Mouse (Mus musculus) E14TG2a.4 (cell line): ENCODE data around the gene Acad12.

Source experiments
- H3K27me3 ChIP-seq: 2 replicates; pipeline ENCODE4 v1.6.1; 2014; ENCODE audit warnings: low read length, control low read depth; ENCODE audit not compliant: insufficient read depth
- H3K36me3 ChIP-seq: 2 replicates; pipeline ENCODE4 v1.6.1; 2014; ENCODE audit warnings: low read length, control low read depth; ENCODE audit not compliant: insufficient read depth
- H3K4me1 ChIP-seq: replicated peaks from 2 replicates; pipeline ENCODE4 v1.6.1; 2014; ENCODE audit warnings: low read depth, low read length, control low read depth
- H3K4me3 ChIP-seq: replicated peaks from 2 replicates; pipeline ENCODE4 v1.5.1; 2014; ENCODE audit warnings: mild to moderate bottlenecking, low read length
- H3K9me3 ChIP-seq: 2 replicates; pipeline ENCODE4 v1.6.1; 2014; ENCODE audit warnings: low read length, control low read depth
- CTCF ChIP-seq: conservative IDR thresholded peaks from 2 replicates; pipeline ENCODE4 v1.5.1; 2014; ENCODE audit warnings: low read length
- NANOG ChIP-seq: IDR thresholded peaks from 2 replicates; pipeline ENCODE4 v1.6.1; 2014; ENCODE audit warnings: borderline replicate concordance, low read length, mixed read lengths
- POU5F1 ChIP-seq: IDR thresholded peaks from 2 replicates; pipeline ENCODE4 v1.6.1; 2014; ENCODE audit warnings: low read length, borderline replicate concordance

The Acad12 gene

GRCm38 (mm10) chr5:121601547-121602299 lies 17.0 kb downstream of the Acad12 start:
- Histone ChIP-seq H3K9me3 (no peaks in the 10 kb centered on the region), H3K4me3 (peak overlapping the region; percentile 3; the same call in 1 of the 2 replicates), H3K4me1 (peaks cover 50% of the 10 kb centered on the region), H3K27me3 (no peaks in the 10 kb centered on the region), H3K36me3 (no peaks in the 10 kb centered on the region)
- TF ChIP-seq CTCF (peak; percentile 90), POU5F1 (no peak)

DNA sequence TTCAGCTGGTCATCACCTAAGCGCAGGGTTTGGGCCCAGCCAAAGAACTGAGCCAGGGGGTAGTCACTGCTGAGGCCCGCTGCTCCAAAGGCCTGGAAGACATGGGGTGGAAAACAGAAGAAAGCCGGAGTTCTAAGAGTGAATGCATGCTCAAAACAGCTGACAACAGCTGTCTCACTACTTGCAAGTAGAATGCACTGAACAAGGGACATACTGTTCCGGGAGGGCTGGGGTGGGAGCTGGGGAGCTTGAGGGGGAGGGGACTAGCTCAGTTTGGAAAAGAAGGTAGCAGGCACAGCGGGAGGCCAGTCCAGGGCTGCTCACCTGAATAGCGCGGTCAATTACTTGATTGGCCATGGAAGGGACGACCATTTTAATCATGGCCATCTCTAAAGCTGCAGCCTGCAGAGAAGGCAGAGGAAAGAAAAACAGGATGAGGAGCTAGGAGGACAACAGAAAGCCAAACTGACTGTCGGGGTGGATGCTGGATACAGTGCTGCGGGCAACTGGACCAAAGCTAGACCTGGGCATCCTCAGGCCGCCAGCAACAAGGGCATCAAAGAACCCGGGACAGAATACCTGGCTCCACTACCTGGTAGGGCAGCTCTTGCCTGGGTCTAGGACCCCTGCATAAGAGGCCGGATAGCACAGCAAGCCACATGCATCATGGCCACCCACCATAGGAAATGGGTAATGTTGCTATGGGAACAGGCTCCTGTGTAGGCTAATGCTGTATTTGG lies 19.7 kb downstream of the Acad12 start:
- no peak for TF ChIP-seq POU5F1
- no peak for TF ChIP-seq NANOG
- no peak for TF ChIP-seq CTCF
- Histone ChIP-seq H3K36me3 (no peaks in the 10 kb centered on the region), H3K9me3 (no peaks in the 10 kb centered on the region), H3K4me3 (no peak overlapping the region), H3K4me1 (peaks cover 62% of the 10 kb centered on the region), H3K27me3 (no peaks in the 10 kb centered on the region)

- H3K4me1 ChIP-seq: peaks cover 67% of the 10 kb centered on the region
- H3K36me3 ChIP-seq: no peaks in the 10 kb centered on the region
- H3K9me3 ChIP-seq: no peaks in the 10 kb centered on the region
- no peak overlapping the region for H3K4me3 ChIP-seq
- H3K27me3 ChIP-seq: no peaks in the 10 kb centered on the region
- no peak for TF ChIP-seq NANOG
- no peak for TF ChIP-seq CTCF
- TF ChIP-seq POU5F1: no peak
Measured at GRCm38 (mm10) chr5:121597991-121598537, 20.7 kb downstream of the Acad12 start.

DNA sequence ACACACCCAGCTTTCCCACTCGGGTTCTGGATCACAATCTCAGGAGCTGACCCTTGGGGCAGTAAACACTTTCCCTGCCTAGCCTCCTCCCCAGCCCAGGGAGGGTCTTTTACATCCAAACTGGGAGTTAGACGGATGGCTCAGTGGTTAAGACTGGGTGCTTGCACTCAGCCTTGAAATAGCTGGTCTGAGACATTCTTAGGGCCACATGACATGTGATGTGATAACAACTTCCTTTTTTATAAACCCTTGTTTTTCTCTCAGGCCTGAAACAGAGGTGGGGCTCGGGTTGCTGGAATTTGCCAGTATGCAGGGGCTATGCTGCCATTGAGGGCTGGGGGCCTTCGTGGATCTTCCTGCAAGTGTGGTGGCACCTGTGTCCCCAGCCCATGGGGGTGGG lies 21.4 kb downstream of the Acad12 start:
- H3K9me3 ChIP-seq: no peaks in the 10 kb centered on the region
- TF ChIP-seq CTCF: no peak
- TF ChIP-seq NANOG: no peak
- TF ChIP-seq POU5F1: no peak
- no peak overlapping the region for H3K4me3 ChIP-seq
- H3K36me3 ChIP-seq: no peaks in the 10 kb centered on the region
- no peaks in the 10 kb centered on the region for H3K27me3 ChIP-seq
- H3K4me1 ChIP-seq: peaks cover 73% of the 10 kb centered on the region

GRCm38 (mm10) chr5:121596226-121596625 lies 22.5 kb downstream of the Acad12 start:
- Histone ChIP-seq H3K36me3 (peaks cover 9% of the 10 kb centered on the region), H3K9me3 (no peaks in the 10 kb centered on the region), H3K4me1 (peaks cover 77% of the 10 kb centered on the region), H3K4me3 (no peak overlapping the region), H3K27me3 (no peaks in the 10 kb centered on the region)
- TF ChIP-seq CTCF: no peak
- no peak for TF ChIP-seq NANOG
- TF ChIP-seq POU5F1: no peak

- peaks cover 14% of the 10 kb centered on the region for H3K36me3 ChIP-seq
- TF ChIP-seq NANOG (no peak), CTCF (no peak), POU5F1 (no peak)
- no peaks in the 10 kb centered on the region for H3K9me3 ChIP-seq
- H3K27me3 ChIP-seq: no peaks in the 10 kb centered on the region
- H3K4me1 ChIP-seq: peaks cover 76% of the 10 kb centered on the region
- H3K4me3 ChIP-seq: no peak overlapping the region
Measured at GRCm38 (mm10) chr5:121595758-121596157, 23.0 kb downstream of the Acad12 start.

DNA sequence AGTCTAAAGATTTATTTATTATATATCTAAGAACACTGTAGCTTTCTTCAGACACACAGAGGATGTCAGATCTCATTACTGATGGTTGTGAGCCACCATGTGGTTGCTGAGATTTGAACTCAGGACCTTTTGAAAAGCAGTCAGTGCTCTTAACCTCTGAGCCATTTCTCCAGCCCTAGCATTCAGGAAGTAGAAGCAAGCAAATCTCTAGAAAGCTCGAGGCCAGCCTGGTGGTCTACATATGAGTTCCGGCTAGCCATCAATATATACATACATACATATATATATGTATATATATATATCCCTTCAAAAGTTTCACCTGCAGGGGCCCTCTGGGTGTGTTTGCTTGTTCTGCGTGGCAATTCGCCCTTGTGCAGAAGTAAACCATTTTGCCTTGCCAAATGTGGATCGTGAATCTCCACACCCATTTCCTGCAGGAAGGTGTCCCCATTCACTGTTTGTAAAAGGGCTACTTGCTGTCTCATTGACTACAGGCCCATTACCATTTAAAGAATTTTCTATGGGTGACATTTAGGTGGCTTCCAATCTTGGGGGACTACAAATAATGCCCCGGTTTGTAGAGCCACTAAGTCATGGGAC lies 23.9 kb downstream of the Acad12 start:
- no peak for TF ChIP-seq CTCF
- no peak for TF ChIP-seq POU5F1
- TF ChIP-seq NANOG: no peak
- no peaks in the 10 kb centered on the region for H3K9me3 ChIP-seq
- H3K27me3 ChIP-seq: no peaks in the 10 kb centered on the region
- no peak overlapping the region for H3K4me3 ChIP-seq
- peaks cover 77% of the 10 kb centered on the region for H3K4me1 ChIP-seq
- H3K36me3 ChIP-seq: peaks cover 23% of the 10 kb centered on the region
